Mouse (Mus musculus) limb, embryonic 14.5 days (tissue): ENCODE measurements at regions not wholly inside any gene's neighbourhood (a gene's known extent, or its start where the extent isn't known, plus 50 kb on each side); places are given as distances from the start of the nearest gene placed in this dataset.

Experiments used
- ATAC-seq: fragments of 200-750 bp; cut with Nextera tagmentation; 2 replicates; pipeline ENCODE4 v1.8.0; 2017; ENCODE audit warnings: low read depth, moderate number of reproducible peaks, moderate TSS enrichment; ENCODE audit not compliant: low FRiP score
- DNase-seq: peaks from one replicate; pipeline ENCODE4 v3.0.0-alpha.2; 2015; ENCODE audit warnings: low spot score
- H3K27ac ChIP-seq: fragments of 300-500 bp; sonication (generic); replicated peaks from 2 replicates; pipeline ENCODE4 v1.5.1; 2014; ENCODE audit warnings: low read depth, mild to moderate bottlenecking, low read length, moderate library complexity, mixed read lengths
- H3K27me3 ChIP-seq: fragments of 300-500 bp; sonication (generic); 2 replicates; pipeline ENCODE4 v1.6.1; 2014; ENCODE audit warnings: low read length, mixed read lengths; ENCODE audit not compliant: control insufficient read depth, insufficient read depth
- H3K36me3 ChIP-seq: fragments of 300-500 bp; sonication (generic); 2 replicates; pipeline ENCODE4 v1.6.1; 2014; ENCODE audit warnings: mild to moderate bottlenecking, low read length, moderate library complexity, mixed read lengths; ENCODE audit not compliant: control insufficient read depth, insufficient read depth
- H3K4me1 ChIP-seq: fragments of 300-500 bp; sonication (generic); 2 replicates; pipeline ENCODE4 v1.6.1; 2014; ENCODE audit warnings: antibody characterized with exemption, low read length, mixed read lengths; ENCODE audit not compliant: control insufficient read depth, insufficient read depth
- H3K4me2 ChIP-seq: fragments of 300-500 bp; sonication (generic); replicated peaks from 2 replicates; pipeline ENCODE4 v1.6.1; 2014; ENCODE audit warnings: low read depth, mild to moderate bottlenecking, low read length, moderate library complexity; ENCODE audit not compliant: severe bottlenecking
- H3K4me3 ChIP-seq: fragments of 300-500 bp; sonication (generic); replicated peaks from 2 replicates; pipeline ENCODE4 v1.5.1; 2014; ENCODE audit warnings: low read length
- H3K9ac ChIP-seq: fragments of 300-500 bp; sonication (generic); 2 replicates; pipeline ENCODE4 v1.6.1; 2014; ENCODE audit warnings: mild to moderate bottlenecking, low read depth, low read length, moderate library complexity; ENCODE audit not compliant: severe bottlenecking
- H3K9me3 ChIP-seq: fragments of 300-500 bp; sonication (generic); 2 replicates; pipeline ENCODE4 v1.6.1; 2016; ENCODE audit warnings: low read length; ENCODE audit not compliant: control insufficient read depth
- POLR2A ChIP-seq: fragments of 200-500 bp; IDR thresholded peaks from 2 replicates; pipeline ENCODE4 v1.8.0; 2012; ENCODE audit warnings: inconsistent platforms, mild to moderate bottlenecking, moderate library complexity, borderline replicate concordance; ENCODE audit not compliant: insufficient read depth, insufficient read length; ENCODE audit errors: extremely low read depth
- WGBS: fragments of 180-500 bp; shearing (Covaris S2); extraction: QIAGEN DNeasy Blood & Tissue Kit; methylation state at CpG from one replicate; pipeline ENCODE4 v1.1.7; 2014; 5-methylcytosine and 5-hydroxymethylcytosine counted together

- Histone ChIP-seq H3K4me3 (no peak overlapping the region), H3K9ac (no peak overlapping the region), H3K9me3 (no peaks in the 10 kb centered on the region), H3K27me3 (no peaks in the 10 kb centered on the region), H3K4me2 (no peak overlapping the region), H3K4me1 (no peaks in the 10 kb centered on the region), H3K36me3 (no peaks in the 10 kb centered on the region), H3K27ac (no peak overlapping the region)
- ATAC-seq (no peak), DNase-seq (no peak)
- WGBS = 66% methylated on average over 3 of the region's 3 CpGs
- TF ChIP-seq POLR2A = no peak
These were observed 114.4 kb upstream of the Atp2b1 start for GRCm38 (mm10) chr10:98799830-98800229.

DNA sequence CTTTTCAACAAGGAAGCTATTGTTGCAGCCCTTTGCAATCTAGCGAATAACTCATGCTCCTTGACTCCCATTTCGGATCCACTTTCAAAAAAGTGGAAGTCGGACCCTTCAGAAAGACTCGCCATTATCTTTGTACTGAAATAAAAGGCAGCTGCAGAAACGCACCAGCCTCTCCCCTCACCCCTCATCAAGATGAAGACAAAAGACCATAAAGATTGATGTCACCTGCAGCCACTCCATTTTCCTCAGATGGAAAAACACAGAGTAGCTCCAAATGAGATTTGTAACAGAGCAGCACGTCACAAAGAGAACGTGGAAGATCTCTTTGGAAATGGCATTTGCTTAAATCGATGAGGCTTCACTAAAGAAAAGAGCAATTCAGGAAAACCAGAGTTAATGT lies 113.3 kb upstream of the Atp2b1 start:
- no peak overlapping the region for H3K4me2 ChIP-seq
- DNase-seq (no peak), ATAC-seq (no peak)

GRCm38 (mm10) chr10:98805013-98805412 lies 109.2 kb upstream of the Atp2b1 start:
- WGBS = 94% methylated on average over 1 of the region's 1 CpGs
- no peaks in the 10 kb centered on the region for H3K36me3 ChIP-seq
- DNase-seq = no peak
- no peak overlapping the region for H3K4me2 ChIP-seq
- no peak overlapping the region for H3K4me3 ChIP-seq
- no peak overlapping the region for H3K27ac ChIP-seq
- no peak for ATAC-seq
- H3K27me3 ChIP-seq = no peaks in the 10 kb centered on the region
- no peak overlapping the region for H3K9ac ChIP-seq
- peaks cover 3% of the 10 kb centered on the region; the same call in 1 of the 2 replicates for H3K4me1 ChIP-seq
- H3K9me3 ChIP-seq = no peaks in the 10 kb centered on the region
- TF ChIP-seq POLR2A = no peak

More for the DNA sequence above, 113.3 kb upstream of the Atp2b1 start:
- TF ChIP-seq POLR2A = no peak
- H3K4me3 ChIP-seq = no peak overlapping the region
- H3K36me3 ChIP-seq = no peaks in the 10 kb centered on the region
- no peak overlapping the region for H3K9ac ChIP-seq
- H3K4me1 ChIP-seq = no peaks in the 10 kb centered on the region
- 65% methylated on average over 8 of the region's 8 CpGs for WGBS
- H3K9me3 ChIP-seq = no peaks in the 10 kb centered on the region
- no peaks in the 10 kb centered on the region for H3K27me3 ChIP-seq
- no peak overlapping the region for H3K27ac ChIP-seq

DNA sequence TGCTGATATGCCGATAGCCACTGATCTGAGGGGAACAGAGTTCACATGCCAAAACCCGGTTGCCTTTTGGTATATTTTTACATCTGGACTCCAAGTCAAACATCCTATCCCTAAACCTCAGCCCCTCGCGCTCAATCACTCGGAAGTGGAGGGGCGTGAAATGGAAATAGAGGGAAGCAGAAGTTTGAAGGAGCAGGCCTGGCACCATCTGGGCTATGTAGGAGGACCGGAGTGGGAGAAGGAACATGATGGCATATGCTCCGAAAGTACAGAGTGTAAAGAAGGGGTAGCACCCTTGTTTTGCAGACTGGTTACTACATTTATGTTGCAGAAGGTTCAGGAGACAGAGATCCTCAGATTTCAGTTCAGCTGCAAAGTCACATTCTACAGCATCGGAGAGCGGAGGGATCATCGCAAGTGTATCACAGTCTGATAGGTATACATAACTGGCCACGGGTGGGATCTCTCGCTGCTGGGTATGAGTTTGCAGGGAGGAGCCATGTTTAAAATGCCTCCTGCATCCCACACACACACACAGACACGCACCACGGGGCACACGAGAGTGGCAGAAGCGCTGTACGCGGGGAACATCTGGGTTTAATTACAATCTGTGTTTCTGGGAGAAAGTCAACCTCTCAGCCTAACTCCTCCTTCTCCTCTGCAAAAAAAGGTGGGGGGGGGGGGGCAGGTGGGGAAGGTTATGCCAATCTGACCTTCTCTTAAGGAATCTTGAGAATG lies 107.2 kb upstream of the Atp2b1 start:
- no peak overlapping the region for H3K27ac ChIP-seq
- H3K9me3 ChIP-seq = no peaks in the 10 kb centered on the region
- no peak for TF ChIP-seq POLR2A
- WGBS = 50% methylated on average over 19 of the region's 19 CpGs
- no peaks in the 10 kb centered on the region for H3K36me3 ChIP-seq
- 0 out of 2 replicates have a peak overlapping the region, but pooled peaks have one; percentile 15 for H3K4me2 ChIP-seq
- DNase-seq (no peak), ATAC-seq (no peak)
- peaks cover 6% of the 10 kb centered on the region; the same call in 1 of the 2 replicates for H3K4me1 ChIP-seq
- H3K27me3 ChIP-seq = no peaks in the 10 kb centered on the region
- H3K9ac ChIP-seq = no peak overlapping the region
- no peak overlapping the region for H3K4me3 ChIP-seq

DNA sequence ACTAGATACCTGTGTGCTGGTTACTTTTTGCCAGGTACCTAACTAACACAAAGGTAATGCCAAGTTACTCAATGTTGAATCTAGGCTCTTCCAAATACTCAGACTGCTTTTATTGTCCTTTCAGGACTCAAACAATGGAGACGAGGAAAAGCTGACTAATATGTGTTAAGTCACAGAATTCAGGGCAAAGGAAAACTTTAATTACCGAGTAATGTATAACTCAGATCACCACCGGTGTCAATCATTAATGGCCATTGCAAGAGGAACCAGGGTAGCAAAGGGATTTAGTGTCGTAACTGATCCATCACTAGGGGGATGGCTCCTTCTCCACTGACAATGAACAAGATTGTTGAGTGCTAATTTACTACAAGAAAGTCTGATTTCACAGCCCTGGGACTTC lies 105.6 kb upstream of the Atp2b1 start:
- WGBS = 86% methylated on average over 4 of the region's 4 CpGs
- Histone ChIP-seq H3K4me1 (peaks cover 6% of the 10 kb centered on the region; the same call in 1 of the 2 replicates), H3K9ac (no peak overlapping the region), H3K4me2 (no peak overlapping the region), H3K4me3 (no peak overlapping the region), H3K9me3 (no peaks in the 10 kb centered on the region), H3K36me3 (no peaks in the 10 kb centered on the region), H3K27ac (no peak overlapping the region), H3K27me3 (no peaks in the 10 kb centered on the region)
- TF ChIP-seq POLR2A = no peak
- no peak for DNase-seq
- ATAC-seq = no peak

GRCm38 (mm10) chr10:98829051-98829450 lies 85.2 kb upstream of the Atp2b1 start:
- H3K4me3 ChIP-seq = no peak overlapping the region
- H3K27ac ChIP-seq = no peak overlapping the region
- H3K27me3 ChIP-seq = no peaks in the 10 kb centered on the region
- no peak for TF ChIP-seq POLR2A
- WGBS = 96% methylated on average over 5 of the region's 5 CpGs
- H3K4me1 ChIP-seq = no peaks in the 10 kb centered on the region
- DNase-seq (no peak), ATAC-seq (no peak)
- H3K36me3 ChIP-seq = no peaks in the 10 kb centered on the region
- no peaks in the 10 kb centered on the region for H3K9me3 ChIP-seq
- H3K9ac ChIP-seq = no peak overlapping the region
- no peak overlapping the region for H3K4me2 ChIP-seq
